Comparison of ENCODE assay signal across 8 mouse cellular contexts in genomic region chr17:56762769-56763731, GRCm38 (mm10). TPM values are rescaled to one million over a fixed set of nuclear protein-coding genes. Genes with fewer than 3 reads are reported as not detected.
DNase-seq lines count a peak whose midpoint lies in the region; ATAC-seq and TF ChIP-seq lines count a peak whose summit lies in the region.

No protein-coding gene starts in this region.

- peak overlapping the region; percentile 7; the same call in 1 of the 2 replicates for H3K27ac ChIP-seq in bone marrow, adult 2 months (ENCODE audit: control insufficient read depth, insufficient read depth, low read depth, low read length, poor library complexity)
- H3K27ac ChIP-seq in hindbrain, embryonic 11.5 days (ENCODE audit: low read depth, low read length) = peak overlapping the region; percentile 84
- H3K27ac ChIP-seq in small intestine, adult 2 months (ENCODE audit: insufficient read depth, low read depth, low read length) = peak overlapping the region; percentile 54

- H3K4me3 ChIP-seq in bone marrow, adult 2 months (replicated peaks; ENCODE audit: control insufficient read depth, low read depth, low read length) = no peak overlapping the region
- H3K4me3 ChIP-seq in erythroblast, embryonic 14.5 days (replicated peaks) = peak overlapping the region; percentile 71
- no peak overlapping the region for H3K4me3 ChIP-seq in hindbrain, embryonic 11.5 days (ENCODE audit: low read depth, low read length)
- peak overlapping the region; percentile 15 for H3K4me3 ChIP-seq in small intestine, adult 2 months (ENCODE audit: low read depth, low read length)

- peaks cover 10% of the 10 kb centered on the region for H3K9me3 ChIP-seq in erythroblast, embryonic 14.5 days (ENCODE audit: control insufficient read depth, low read length)
- H3K9me3 ChIP-seq in hindbrain, embryonic 11.5 days (ENCODE audit: control insufficient read depth, low read length) = no peaks in the 10 kb centered on the region

- peaks cover 4% of the 10 kb centered on the region; the same call in 1 of the 2 replicates for H3K27me3 ChIP-seq in erythroblast, embryonic 14.5 days (ENCODE audit: control insufficient read depth)
- no peaks in the 10 kb centered on the region; the same call in none of the 2 replicates for H3K27me3 ChIP-seq in hindbrain, embryonic 11.5 days (ENCODE audit: control insufficient read depth, insufficient read depth, low read length)
- H3K27me3 ChIP-seq in small intestine, adult 2 months (ENCODE audit: control insufficient read depth, insufficient read depth, low read length) = no peaks in the 10 kb centered on the region

- DNase-seq in adrenal gland, adult (ENCODE audit: inconsistent age in 2 of 2, low spot score in 1 of 2) = peak; percentile 62 to 90
- no peak for DNase-seq in adrenal gland, adult 8-10 months
- DNase-seq in hindbrain, embryonic 11.5 days (ENCODE audit: low spot score) = peak; percentile 81
- DNase-seq in layer of hippocampus, postnatal 14 days (ENCODE audit: low spot score in 2 of 2) = peak; percentile 66 to 68
- DNase-seq in lung, postnatal 36 days = peak; percentile 83

- H3K36me3 ChIP-seq in erythroblast, embryonic 14.5 days (ENCODE audit: control insufficient read depth) = peaks cover 23% of the 10 kb centered on the region
- H3K36me3 ChIP-seq in hindbrain, embryonic 11.5 days (ENCODE audit: control insufficient read depth, insufficient read depth, low read length) = 0 out of 2 replicates have a peak, but pooled peaks cover 2% of the 10 kb centered on the region
- peaks cover 10% of the 10 kb centered on the region for H3K36me3 ChIP-seq in small intestine, adult 2 months (ENCODE audit: control insufficient read depth, insufficient read depth, low read length)

- TF ChIP-seq POLR2A in bone marrow, adult 2 months (IDR thresholded peaks at IDR 0.05; ENCODE audit: borderline replicate concordance, control insufficient read depth, low read depth, low read length) = no peak
- no peak for TF ChIP-seq POLR2A in small intestine, adult 2 months (IDR thresholded peaks at IDR 0.05; ENCODE audit: low read depth, low read length)

- peaks cover 6% of the 10 kb centered on the region; the same call in 1 of the 2 replicates for H3K4me1 ChIP-seq in bone marrow, adult 2 months (ENCODE audit: control insufficient read depth, insufficient read depth, low read length)
- peaks cover 78% of the 10 kb centered on the region for H3K4me1 ChIP-seq in erythroblast, embryonic 14.5 days (ENCODE audit: control insufficient read depth)
- H3K4me1 ChIP-seq in hindbrain, embryonic 11.5 days (replicated peaks; ENCODE audit: control insufficient read depth, insufficient read depth, low read length) = peaks cover 2% of the 10 kb centered on the region; the same call in 1 of the 2 replicates
- peaks cover 18% of the 10 kb centered on the region for H3K4me1 ChIP-seq in small intestine, adult 2 months (ENCODE audit: control insufficient read depth, insufficient read depth, insufficient read length, low read length)

- WGBS in bone marrow, adult 2 months = 40% methylated on average over 27 of the region's 27 CpGs
- 47% methylated on average over 27 of the region's 27 CpGs for WGBS in hindbrain, embryonic 11.5 days
- WGBS in small intestine, adult 2 months = 16% methylated on average over 27 of the region's 27 CpGs

- peak overlapping the region; percentile 12; the same call in 1 of the 2 replicates for H3K9ac ChIP-seq in hindbrain, embryonic 11.5 days (ENCODE audit: low read depth, low read length)

- ATAC-seq in hindbrain, embryonic 11.5 days (ENCODE audit: low FRiP score) = no peak

- peak; percentile 71 for TF ChIP-seq CTCF in bone marrow, adult 2 months (IDR thresholded peaks at IDR 0.05; ENCODE audit: control insufficient read depth, insufficient read depth, low read length)
- TF ChIP-seq CTCF in small intestine, adult 2 months (IDR thresholded peaks at IDR 0.05; ENCODE audit: extremely low read depth, insufficient read length, insufficient replicate concordance, low read depth, low read length) = peak; percentile 73; the same call in 1 of the 2 replicates

- H3K4me2 ChIP-seq in hindbrain, embryonic 11.5 days (replicated peaks; ENCODE audit: low read depth, low read length) = peak overlapping the region; percentile 69; the same call in 1 of the 2 replicates

RNA-seq across cellular contexts. Expression of gene Dus3l, which starts 1.5 kb away (rescaled TPM):
- 10 to 100 TPM; 37.4 to 58.6 (median 47.0) TPM for total RNA-seq in adrenal gland, adult 8-10 months (2022)
- 15.8 and 51.0 TPM in 2 replicates for polyA plus RNA-seq in bone marrow, adult 2 months (2011; ENCODE audit: insufficient read depth, insufficient read length, low replicate concordance, missing spikeins)
- 2.7 and 3.2 TPM in 2 replicates for polyA plus RNA-seq in erythroblast, embryonic 14.5 days (2012)
- polyA plus RNA-seq in hindbrain, embryonic 11.5 days (2014; fragmentation: Nextera tagmentation; extraction: Ambion mirVana) = 30.3 and 35.4 TPM in 2 replicates
- 10 to 100 TPM; 60.9 to 66.3 TPM for total RNA-seq in layer of hippocampus, postnatal 14 days (2021)
- 32.1 and 55.6 TPM in 2 replicates for polyA plus RNA-seq in small intestine, adult 2 months (2012; rRNA removed)

RNA-seq across cellular contexts. Expression of gene Nrtn, which starts 5.7 kb away (rescaled TPM):
- total RNA-seq in adrenal gland, adult 8-10 months (2022) = 1 to 10 TPM; 3.6 to 5.6 (median 4.9) TPM
- not detected in 2 replicates for polyA plus RNA-seq in bone marrow, adult 2 months (2011; ENCODE audit: insufficient read depth, insufficient read length, low replicate concordance, missing spikeins)
- 1.4 and 2.2 TPM in 2 replicates for polyA plus RNA-seq in erythroblast, embryonic 14.5 days (2012)
- polyA plus RNA-seq in hindbrain, embryonic 11.5 days (2014; fragmentation: Nextera tagmentation; extraction: Ambion mirVana) = 4.4 and 4.6 TPM in 2 replicates
- 1 to 10 TPM; 2.1 to 3.0 TPM for total RNA-seq in layer of hippocampus, postnatal 14 days (2021)
- 34.9 and 36.8 TPM in 2 replicates for polyA plus RNA-seq in small intestine, adult 2 months (2012; rRNA removed)

RNA-seq across cellular contexts. Expression of gene Prr22, which starts 7.0 kb away (rescaled TPM):
- 1 to 10 TPM in 1 of 4 experiments, under 1 TPM in 3; 0.28 to 1.4 (median 0.53) TPM for total RNA-seq in adrenal gland, adult 8-10 months (2022)
- 1.7 and 1.9 TPM in 2 replicates for polyA plus RNA-seq in bone marrow, adult 2 months (2011; ENCODE audit: insufficient read depth, insufficient read length, low replicate concordance, missing spikeins)
- polyA plus RNA-seq in erythroblast, embryonic 14.5 days (2012) = 0.66 and 0.78 TPM in 2 replicates
- 0.49 and 0.71 TPM in 2 replicates for polyA plus RNA-seq in hindbrain, embryonic 11.5 days (2014; fragmentation: Nextera tagmentation; extraction: Ambion mirVana)
- total RNA-seq in layer of hippocampus, postnatal 14 days (2021) = under 1 TPM; 0.35 to 0.57 TPM
- 2.0 and 3.7 TPM in 2 replicates for polyA plus RNA-seq in small intestine, adult 2 months (2012; rRNA removed)

RNA-seq across cellular contexts. Expression of gene Vmac, which starts 45.2 kb away (rescaled TPM):
- 10 to 100 TPM; 31.6 to 47.2 (median 41.6) TPM for total RNA-seq in adrenal gland, adult 8-10 months (2022)
- polyA plus RNA-seq in bone marrow, adult 2 months (2011; ENCODE audit: insufficient read depth, insufficient read length, low replicate concordance, missing spikeins) = 3.1 and 5.8 TPM in 2 replicates
- polyA plus RNA-seq in erythroblast, embryonic 14.5 days (2012) = 0.22 and 0.55 TPM in 2 replicates
- polyA plus RNA-seq in hindbrain, embryonic 11.5 days (2014; fragmentation: Nextera tagmentation; extraction: Ambion mirVana) = 15.6 and 18.1 TPM in 2 replicates
- total RNA-seq in layer of hippocampus, postnatal 14 days (2021) = 10 to 100 TPM; 10.4 to 12.5 TPM
- polyA plus RNA-seq in small intestine, adult 2 months (2012; rRNA removed) = 13.2 and 18.0 TPM in 2 replicates

RNA-seq across cellular contexts. Expression of gene Ndufa11, which starts 45.5 kb away (rescaled TPM):
- total RNA-seq in adrenal gland, adult 8-10 months (2022) = 100 to 1,000 TPM; 176 to 281 (median 205) TPM
- 136 and 211 TPM in 2 replicates for polyA plus RNA-seq in bone marrow, adult 2 months (2011; ENCODE audit: insufficient read depth, insufficient read length, low replicate concordance, missing spikeins)
- 70.5 and 83.1 TPM in 2 replicates for polyA plus RNA-seq in erythroblast, embryonic 14.5 days (2012)
- 363 and 381 TPM in 2 replicates for polyA plus RNA-seq in hindbrain, embryonic 11.5 days (2014; fragmentation: Nextera tagmentation; extraction: Ambion mirVana)
- 100 to 1,000 TPM; 220 to 270 TPM for total RNA-seq in layer of hippocampus, postnatal 14 days (2021)
- 662 and 1,009 TPM in 2 replicates for polyA plus RNA-seq in small intestine, adult 2 months (2012; rRNA removed)

Comparison
In these comparisons a context has a peak if more than half of its experiments do, and no peak if none do; other contexts are left out.
1. H3K27ac ChIP-seq: peak in every context shown above with its lines; median percentile 84 in hindbrain, embryonic 11.5 days; 54 in small intestine, adult 2 months; 7 in bone marrow, adult 2 months.
2. H3K4me3 ChIP-seq: peak in erythroblast, embryonic 14.5 days (single experiment) and small intestine, adult 2 months (single experiment); none in bone marrow, adult 2 months (single experiment) and hindbrain, embryonic 11.5 days (single experiment).